Mouse (Mus musculus) neural tube, embryonic 10.5 days (tissue): ENCODE data around the gene Trank1.

ENCODE experiments used
- DNase-seq: peaks from one replicate; pipeline ENCODE4 v3.0.0-alpha.2; 2017; ENCODE audit warnings: low spot score; ENCODE audit errors: extremely low spot score

Gene Trank1

DNA sequence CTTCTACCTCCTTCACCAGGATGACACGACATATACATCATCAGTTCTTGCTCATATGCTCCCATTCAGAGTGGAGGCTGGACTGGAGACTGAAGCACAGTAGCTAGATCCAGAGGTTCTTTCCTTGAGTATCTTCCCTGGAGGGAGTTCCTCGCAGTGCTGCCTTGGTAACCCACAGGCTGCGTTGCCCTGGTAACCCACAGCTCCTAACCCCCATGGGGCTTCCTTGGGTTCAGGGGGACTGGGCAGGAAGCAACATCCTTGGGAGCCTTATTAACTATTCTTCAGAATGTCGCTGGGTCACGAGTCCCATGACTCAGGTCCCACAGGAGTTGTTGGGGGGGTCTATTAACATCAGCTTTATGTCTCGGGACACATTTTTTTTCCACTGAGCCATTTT lies 113.6 kb downstream of the Trank1 start:
- DNase-seq: no peak

DNA sequence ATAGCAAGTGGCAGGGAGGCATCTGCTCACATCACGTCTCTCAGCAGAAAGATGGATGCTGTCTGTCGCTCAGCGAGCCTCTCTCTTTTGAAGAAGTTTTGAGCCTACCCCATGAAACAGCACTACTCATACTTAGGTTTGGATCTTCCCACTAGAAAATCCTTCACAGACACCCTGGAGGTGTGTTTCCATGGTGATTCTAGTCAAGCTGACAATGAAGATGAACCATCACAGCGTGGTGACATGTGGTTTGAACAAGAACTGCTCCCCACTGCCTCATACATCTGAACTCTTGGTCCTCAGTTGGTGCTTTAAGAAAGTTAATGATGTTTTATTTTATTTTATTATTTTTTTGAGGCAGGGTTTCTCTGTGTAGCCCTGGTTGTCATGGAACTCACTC lies 114.4 kb downstream of the Trank1 start:
- no peak for DNase-seq

DNA sequence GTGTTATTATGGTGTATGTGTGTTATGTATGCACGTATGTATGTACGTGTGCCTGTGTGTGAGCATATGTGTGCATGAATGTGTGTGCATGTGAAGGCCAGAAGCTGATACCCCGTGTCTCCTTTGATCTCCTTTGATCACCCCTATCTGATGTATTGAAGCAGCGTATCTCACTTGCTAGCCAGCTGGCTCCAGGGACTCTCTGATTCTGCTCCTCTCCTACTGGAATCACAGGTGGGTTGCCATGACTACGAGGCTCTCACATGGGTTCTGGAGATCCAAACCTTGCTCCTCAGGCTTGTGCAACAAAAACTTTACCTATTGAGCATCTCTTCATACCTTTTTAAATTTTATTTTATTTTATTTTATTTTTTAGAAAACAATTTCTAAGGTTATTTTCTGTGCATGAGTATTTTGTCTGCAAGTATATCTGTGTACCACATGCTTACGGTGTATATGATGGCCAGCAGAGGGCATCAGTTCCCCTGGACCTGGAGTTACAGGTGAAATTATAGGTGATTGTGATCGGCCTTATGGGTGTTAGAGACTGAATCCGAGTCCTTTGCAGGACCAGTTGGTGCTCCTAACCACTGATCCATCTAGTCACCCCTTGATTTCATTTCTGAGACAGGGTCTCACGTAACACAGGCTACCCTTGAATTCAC lies 116.5 kb downstream of the Trank1 start:
- DNase-seq: no peak

DNA sequence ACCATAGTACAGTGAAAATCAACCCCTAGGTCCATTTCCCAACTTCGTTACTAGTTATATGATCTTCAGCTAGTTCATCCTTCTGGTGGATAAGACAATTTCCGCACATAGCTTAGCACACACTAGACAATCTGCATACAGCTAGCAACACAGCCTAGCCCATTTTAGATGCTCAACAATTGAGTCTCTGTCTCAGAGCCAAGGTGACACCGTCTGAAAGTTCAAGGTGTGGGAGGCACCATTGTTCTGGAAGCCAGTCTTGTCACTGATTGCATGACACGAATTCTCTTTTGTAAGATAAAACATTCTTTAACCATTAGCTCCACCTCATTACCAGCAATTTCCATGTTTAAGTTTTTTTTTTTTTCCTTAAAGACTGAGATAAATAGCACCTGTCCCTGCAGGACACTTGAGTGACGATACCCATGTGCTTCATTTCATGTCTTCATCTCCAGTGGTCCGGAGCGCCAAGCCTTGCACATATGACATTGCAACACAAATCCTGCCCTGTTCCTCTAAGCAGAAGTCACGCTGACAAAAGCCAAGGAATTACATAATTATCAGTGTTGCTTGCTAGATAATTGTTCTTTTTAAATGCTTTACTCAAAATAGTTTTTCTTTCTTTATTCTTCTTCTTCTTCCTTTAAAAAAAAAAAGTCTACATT lies 117.3 kb downstream of the Trank1 start:
- no peak for DNase-seq

DNA sequence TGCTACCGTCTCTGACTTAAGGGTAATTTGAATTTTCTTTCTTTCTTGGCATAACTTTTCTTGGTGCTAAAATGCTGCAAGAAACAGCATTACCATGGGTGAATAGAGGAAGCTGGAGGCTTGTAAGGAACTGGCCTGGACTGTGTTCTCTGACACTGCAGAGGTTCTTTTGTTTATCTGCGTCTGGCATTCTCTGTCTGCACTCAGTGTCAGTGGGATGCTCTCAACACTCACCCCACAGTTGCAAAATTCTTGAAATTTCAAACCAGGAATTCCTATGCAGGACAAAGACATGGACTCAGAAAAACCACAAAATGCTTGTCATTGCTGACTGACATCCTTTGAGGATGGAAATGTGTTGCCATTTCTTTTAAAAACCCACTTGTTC lies 117.8 kb downstream of the Trank1 start:
- no peak for DNase-seq

DNA sequence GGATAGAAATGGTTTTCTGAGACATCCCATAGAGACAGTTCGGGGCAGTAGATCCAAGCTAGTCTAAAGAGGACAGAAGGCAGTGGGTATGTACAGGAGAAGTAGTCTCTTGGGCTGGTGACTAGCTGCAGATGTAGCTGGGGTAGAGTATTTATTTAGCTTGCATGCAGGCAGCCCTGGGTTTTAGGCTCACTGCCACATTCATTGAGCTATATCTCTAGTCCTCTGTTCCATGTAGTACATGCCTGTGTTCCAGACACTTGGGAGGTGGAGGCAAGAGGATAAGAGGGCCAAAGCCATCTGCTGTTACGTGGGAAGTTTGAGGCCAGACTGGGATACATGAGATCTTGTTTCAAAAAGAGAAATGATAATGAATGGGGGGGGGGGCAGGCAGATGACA lies 123.9 kb downstream of the Trank1 start:
- DNase-seq: no peak

DNA sequence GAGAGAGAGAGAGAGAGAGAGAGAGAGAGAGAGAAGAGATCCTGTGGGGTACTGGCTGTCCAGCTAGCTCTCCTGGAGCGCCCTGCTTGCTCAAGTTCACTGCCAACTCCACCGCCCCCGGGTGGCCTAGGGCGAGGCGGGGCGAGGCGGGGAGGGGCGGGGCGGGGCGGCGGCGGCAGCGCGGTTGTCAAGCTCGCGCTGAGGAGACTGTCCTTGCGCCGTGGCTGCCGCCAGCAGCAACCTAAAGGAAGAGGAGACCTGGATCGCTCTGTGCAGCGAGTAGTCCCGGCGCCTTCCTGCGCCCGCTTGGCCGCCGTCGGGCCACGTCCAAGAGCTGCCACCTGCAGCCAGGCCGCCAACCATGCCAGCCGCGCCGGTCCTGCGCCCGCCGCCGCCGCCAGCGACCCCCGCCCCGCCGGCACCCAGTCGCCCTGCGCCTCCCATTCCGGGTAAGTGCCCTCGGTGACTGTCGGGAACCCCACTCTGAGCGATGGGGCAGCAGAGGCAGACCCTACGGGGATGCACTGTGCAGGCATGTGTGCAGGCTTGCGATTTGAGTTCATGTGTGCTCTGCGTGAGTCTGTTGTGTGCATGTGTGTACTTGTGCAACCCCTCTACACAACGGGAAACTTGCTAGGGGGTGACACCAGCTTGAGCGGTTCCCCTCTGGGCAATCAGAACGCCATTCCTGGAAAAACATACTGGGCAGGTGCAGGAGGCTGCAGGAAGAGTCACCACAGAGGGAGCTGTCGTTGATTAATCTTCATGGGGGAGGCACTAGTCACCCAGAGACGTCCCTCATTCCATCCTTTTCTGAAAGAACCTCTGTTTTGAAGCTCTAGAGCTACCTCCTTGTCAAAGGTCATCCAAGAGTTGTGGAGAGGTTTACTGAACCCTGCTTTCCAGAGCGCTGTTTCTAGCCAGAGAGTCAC lies 127.6 kb downstream of the Trank1 start, which contains the start of gene Dclk3:
Gene Dclk3, plus strand, starts transcription at position 178 of the 932 bp plus-strand sequence.
- peak; percentile 44 for DNase-seq

DNA sequence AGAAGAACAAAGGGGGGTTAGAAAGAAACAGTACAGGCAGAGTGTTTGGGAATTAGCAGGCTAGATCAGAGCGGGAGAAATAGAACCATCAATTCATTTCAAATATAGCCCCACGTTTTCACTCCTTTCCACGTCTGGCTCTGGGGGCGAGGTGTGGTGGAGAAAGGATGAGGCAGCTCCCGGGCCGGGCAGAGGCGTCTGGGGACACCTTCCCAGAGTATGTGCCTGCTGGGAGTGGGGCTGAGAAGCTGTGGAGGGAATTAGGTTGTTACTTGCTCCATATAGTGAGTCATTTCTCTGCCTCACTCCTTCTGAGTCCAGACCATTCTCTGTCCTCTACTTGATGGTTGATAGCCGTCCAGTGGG lies 128.3 kb downstream of the Trank1 start:
- DNase-seq: no peak

DNA sequence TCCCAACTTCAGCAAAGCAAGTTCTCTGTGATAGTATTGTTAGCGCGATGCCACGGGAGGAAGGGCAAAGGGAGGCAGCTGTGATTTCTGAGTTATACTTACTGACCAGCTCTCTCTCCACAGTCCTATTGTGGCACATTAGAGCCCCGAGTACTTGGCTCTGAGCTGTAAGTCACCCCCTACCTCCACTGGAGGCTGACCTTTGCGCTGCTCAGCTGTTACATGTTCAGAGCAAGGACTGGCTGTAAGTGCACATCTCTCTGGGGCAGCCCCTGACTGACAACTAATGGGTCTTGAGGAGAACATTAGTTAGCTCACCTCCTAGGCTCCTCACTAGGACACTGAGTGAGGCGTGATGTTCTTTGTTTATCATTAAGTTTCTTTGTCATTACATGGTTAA lies 128.9 kb downstream of the Trank1 start:
- DNase-seq: no peak

DNA sequence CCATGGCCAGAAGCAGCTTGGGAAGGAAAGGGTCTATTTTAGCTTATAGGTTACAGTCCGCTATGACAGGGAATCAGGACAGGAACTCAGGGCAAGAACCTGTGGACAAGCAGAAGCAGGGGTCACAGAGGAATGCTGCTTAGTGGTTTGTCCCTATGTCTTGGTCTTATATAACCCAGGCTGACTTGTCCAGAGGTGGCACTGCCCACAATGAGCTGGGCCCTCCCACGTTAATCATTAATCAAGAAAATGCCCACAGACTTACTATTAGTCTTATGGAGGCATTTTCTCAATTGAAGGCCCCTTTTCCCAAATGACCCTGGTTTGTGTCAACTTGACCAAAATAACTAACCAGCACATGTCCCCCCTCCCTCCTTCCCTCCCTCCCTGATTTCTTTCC lies 129.6 kb downstream of the Trank1 start:
- DNase-seq: no peak
